Mouse (Mus musculus): ENCODE data around the gene Aplnr. TPM values are rescaled to one million over a fixed set of nuclear protein-coding genes. Genes with fewer than 3 reads are reported as not detected.

The Aplnr gene
- total RNA-seq (2021) (10 to 100 TPM in 1 of 2 experiments, 1 to 10 TPM in 1; 7.7 to 14.3 TPM), polyA plus RNA-seq (2012; rRNA removed) (9.4 and 12.1 TPM in 2 replicates)
- long read RNA-seq, transcript Aplnr-201 (1 exons, 3,699 nt) = major isoform, 12 of 12 reads
- long read RNA-seq, partial matches to known transcripts = 0 of 12 reads
- long read RNA-seq, other reads (novel, unspliced or antisense) = 0 of 12 reads

DNA sequence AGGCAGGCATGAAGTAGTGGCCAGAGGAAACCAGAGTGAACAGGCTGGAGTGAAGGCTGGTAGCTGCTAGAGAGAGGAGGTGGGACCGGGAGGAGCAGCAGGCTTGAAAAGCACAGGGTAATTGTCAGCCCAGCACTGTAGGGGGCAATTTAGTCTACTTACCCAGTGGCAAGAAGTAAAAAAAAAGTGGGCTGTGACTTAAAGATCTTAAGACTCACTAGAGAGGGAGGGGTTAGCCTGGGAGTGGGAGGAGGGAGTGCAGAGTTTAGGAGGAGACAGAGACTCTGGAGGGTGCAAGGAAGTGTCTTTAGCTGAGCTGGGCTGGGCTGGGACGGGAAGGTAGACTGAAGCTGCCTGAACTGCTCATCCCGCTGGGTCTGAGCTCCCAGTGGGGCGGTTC, at the start of gene Aplnr:
Aplnr (plus strand) TSS at position 137 of the 400 bp plus-strand sequence.
- DNase-seq = no peak

DNA sequence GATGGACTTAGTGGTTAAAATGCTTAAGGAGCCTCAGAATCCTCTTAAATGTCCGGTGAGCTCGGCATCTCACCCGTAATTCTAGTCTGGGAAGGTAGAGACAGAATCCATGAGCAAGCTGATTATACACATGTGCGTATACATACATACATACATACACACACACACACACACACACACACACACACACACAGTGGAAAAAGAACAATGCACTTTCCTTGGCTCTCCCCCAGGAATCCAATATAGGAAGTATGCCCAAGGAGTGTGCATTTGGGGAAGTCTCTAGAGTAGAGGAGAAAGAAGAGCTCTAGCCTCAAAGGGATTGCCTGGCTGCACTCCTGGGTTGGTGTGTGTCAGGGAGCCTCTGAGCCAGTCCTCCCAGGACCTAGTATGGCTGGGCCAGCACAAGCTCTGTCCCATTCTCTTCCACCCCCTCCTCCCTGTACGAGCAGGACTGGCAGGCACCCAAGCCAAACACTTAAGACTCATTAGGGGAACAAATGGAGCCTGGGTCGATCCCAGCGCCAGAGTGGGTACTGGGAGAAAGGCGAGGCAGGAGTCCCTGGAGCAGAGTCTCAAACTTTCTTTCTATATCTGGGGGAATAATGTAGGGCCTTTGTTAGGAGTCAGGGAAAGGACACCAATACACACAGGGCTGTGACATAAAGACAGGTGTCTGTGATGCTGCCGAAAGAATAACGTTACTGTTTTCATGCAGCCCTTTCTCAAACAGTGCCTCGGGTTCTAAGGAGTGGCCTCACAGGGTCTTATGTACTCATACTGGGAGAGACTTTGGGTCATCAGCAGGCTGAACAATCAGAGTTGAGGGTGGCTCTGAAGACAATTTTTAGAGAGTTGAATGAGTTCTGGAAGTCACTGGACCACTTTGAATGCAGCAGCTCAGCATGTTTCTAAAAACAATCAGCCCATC, 47.0 kb upstream of the Aplnr start:
- peak; percentile 31 for DNase-seq

DNA sequence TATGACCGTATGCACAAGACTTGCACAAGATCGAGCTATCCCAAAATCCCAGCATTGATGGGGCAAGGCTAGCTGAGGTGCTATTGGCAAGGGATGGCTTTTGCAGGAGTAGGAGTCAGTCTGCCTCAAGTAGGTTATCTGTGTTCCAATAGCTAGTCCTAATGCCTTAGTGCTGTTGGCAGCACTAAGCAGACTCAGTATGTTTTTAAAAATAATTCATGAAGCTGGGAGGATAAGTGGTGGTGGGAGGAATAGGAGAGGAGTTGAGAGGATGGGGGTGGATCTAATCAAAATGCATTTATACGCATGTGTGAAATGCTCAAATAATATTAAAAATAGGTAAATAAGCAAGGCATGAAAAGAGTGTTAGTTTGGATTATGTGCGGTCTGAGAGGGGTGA, 44.7 kb upstream of the Aplnr start:
- DNase-seq = no peak

- DNase-seq = peak; percentile 35
Observed at GRCm38 (mm10) chr2:85093376-85093775, 42.6 kb upstream of the Aplnr start.

- peak; percentile 51 for DNase-seq
Observed at GRCm38 (mm10) chr2:85095906-85096305, 40.1 kb upstream of the Aplnr start.

GRCm38 (mm10) chr2:85098014-85098413, 38.0 kb upstream of the Aplnr start:
- DNase-seq = no peak

GRCm38 (mm10) chr2:85098824-85099511, 37.1 kb upstream of the Aplnr start:
- DNase-seq = peak; percentile 75

GRCm38 (mm10) chr2:85103201-85103600, 32.8 kb upstream of the Aplnr start:
- no peak for DNase-seq

DNA sequence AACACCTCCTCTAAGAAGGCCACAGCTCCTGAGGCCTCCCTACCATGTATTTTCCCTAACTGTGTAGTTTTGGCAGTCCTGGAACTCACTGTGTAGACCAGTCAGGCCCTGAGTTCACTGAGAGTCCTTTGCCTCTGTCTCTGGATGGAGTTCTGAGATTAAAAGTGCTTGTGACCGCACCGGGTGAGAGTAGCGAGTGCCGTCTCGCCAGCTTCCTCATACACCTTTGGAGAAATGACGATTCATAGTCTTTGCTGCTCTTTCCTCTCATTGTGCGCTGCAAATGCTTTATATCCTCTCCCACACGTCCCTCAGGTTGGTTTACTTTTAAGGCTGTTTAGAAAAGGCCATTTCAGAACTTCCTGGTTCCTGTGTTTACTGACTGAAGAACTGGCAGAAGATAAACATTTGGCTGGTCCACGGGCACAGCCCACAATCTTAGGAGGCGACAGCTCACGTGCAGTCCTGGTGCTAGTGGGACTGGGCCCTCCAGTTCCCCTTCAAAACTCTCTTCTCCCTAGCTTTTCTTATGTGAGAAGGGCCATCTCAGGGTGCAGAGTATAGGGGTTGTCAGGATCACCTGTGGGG, 30.5 kb upstream of the Aplnr start:
- DNase-seq = no peak

- DNase-seq = no peak
Observed at GRCm38 (mm10) chr2:85106068-85106790, 29.8 kb upstream of the Aplnr start.

DNA sequence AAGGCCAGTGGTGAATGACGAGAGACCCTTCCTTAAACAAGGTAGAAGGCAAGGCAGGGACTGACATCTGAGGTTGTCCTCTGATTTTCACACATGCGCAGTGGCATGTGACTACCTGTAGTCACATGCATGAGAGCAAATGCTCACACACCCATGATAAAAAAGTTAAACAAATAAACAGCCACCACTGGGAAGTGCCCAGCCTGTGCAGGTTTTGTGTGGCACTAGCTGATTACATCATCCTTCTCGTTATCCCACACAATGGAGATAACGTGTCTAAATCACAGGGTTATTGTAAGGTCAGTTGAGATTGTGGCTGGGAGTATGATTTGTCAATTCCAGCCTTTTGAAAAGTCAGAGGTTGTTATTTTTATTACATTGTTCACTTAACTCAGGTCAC, 29.1 kb upstream of the Aplnr start:
- no peak for DNase-seq

DNA sequence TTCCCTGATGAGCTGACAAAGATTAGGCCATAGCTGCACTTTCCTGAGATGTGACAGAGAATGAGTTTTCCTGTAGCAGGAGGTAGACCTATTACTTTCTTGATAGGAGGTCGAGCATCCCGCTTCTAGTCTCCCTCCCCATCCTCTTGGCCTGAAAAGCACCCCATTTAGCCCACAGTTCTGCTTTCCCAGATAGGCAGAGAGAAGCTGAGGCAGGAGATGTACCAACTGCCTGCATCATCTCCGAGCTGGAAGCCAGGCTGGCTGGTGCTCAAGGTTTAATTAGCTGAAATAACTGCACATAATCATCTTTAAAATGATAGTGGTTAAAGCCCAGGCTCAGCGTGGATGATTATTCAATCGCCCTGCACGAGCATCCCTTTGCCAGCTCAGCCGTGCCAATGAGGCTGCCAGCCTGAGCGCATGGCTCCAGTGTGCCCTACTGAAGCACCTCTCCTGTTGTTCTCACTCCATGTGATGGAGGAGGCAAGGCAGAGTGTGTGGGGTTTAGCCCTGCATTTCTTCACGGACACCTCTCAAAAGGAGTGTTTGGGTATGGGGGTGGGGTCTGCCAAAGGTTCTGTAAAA, 25.6 kb upstream of the Aplnr start:
- DNase-seq = no peak

- peak; percentile 51 for DNase-seq
Observed at GRCm38 (mm10) chr2:85123187-85123868, 12.7 kb upstream of the Aplnr start.

GRCm38 (mm10) chr2:85123869-85124535, 12.0 kb upstream of the Aplnr start:
- DNase-seq = peak; percentile 81

DNA sequence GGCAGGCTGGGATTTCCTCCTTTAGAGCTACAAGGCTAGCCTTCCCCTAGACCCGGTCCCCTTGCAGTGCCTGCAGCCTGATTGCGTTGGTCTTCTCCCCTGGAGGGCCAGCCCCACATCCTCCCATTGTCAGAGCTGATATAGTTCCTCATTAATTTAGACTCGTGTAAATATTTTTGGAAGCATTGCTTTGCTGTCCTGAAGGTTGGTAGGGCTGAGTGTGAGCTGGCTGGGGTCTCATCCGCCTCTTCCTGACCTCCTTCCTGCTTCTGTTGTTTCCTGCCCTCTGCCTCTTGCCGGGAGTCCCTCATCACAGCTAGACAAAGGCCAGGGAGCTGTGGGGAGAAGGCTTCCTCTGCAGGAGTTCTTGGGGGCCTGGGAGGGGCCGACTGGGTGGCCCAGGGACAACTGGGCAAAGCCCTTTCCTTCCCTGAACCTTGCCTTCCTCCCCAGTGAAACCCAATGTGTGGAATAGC, 6.5 kb upstream of the Aplnr start:
- peak; percentile 33 for DNase-seq

GRCm38 (mm10) chr2:85131226-85131625, 4.8 kb upstream of the Aplnr start:
- no peak for DNase-seq

DNA sequence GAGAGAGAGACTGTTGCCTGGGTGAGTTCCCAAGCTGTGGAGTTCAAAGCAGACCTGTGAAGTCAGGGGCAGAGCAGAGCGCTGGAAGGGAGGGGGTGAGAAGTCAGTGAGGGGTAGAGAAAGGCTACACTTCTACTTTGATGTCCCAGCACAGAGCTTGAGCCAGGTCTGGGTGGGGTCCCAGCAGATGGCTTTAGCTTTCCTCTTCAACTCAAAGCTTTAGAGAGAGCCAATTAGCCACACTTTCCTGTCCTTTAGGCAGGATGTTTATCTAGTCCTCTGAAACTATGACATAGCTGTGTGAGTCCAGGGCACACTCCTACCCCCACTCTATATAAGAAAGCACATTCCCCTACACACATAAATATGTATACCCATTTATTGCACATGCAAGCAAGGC, 4.3 kb upstream of the Aplnr start:
- no peak for DNase-seq

- no peak for DNase-seq
Observed at GRCm38 (mm10) chr2:85132204-85132603, 3.8 kb upstream of the Aplnr start.

DNA sequence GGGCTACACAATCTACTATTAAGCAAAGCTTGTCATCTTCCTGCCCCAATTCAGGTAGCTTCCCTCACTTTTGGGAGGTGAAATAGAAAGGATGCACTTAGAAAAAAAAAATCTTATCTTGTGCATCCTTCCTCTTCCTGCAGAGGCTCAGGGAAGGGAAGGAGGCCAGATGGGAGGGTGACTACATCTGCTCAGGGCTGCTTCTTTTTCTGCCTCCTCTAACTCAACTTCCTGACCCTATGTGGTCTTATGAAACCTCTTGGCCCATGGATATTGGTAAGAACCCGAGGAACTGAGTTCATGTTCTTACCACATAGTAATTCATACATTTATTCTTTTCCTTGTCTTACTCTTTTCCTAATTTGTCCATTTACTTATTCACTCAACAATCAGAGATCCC, 926 bp upstream of the Aplnr start:
- DNase-seq = no peak
